Mouse (Mus musculus) heart, embryonic 13.5 days (tissue): ENCODE measurements around the gene Fgfr2. TPM values are rescaled to one million over a fixed set of nuclear protein-coding genes. Genes with fewer than 3 reads are reported as not detected.

Experiments
- ATAC-seq: fragments of 200-750 bp; cut with Nextera tagmentation; 2 replicates; pipeline ENCODE4 v1.8.0; 2017; ENCODE audit warnings: moderate TSS enrichment; ENCODE audit not compliant: insufficient number of reproducible peaks, low FRiP score, low TSS enrichment; ENCODE audit errors: extremely low read depth
- H3K27ac ChIP-seq: fragments of 300-500 bp; sonication (generic); replicated peaks from 2 replicates; pipeline ENCODE4 v1.5.1; 2015; ENCODE audit warnings: moderate library complexity, mild to moderate bottlenecking, inconsistent platforms
- H3K27me3 ChIP-seq: fragments of 300-500 bp; sonication (generic); replicated peaks from 2 replicates; pipeline ENCODE4 v1.6.1; 2015; ENCODE audit warnings: mild to moderate bottlenecking, inconsistent platforms
- H3K36me3 ChIP-seq: fragments of 300-500 bp; sonication (generic); 2 replicates; pipeline ENCODE4 v1.6.1; 2015; ENCODE audit warnings: mild to moderate bottlenecking, inconsistent platforms
- H3K4me1 ChIP-seq: fragments of 300-500 bp; sonication (generic); 2 replicates; pipeline ENCODE4 v1.6.1; 2015; ENCODE audit warnings: inconsistent platforms
- H3K4me2 ChIP-seq: fragments of 300-500 bp; sonication (generic); 2 replicates; pipeline ENCODE4 v1.6.1; 2015; ENCODE audit warnings: inconsistent platforms, mild to moderate bottlenecking, moderate library complexity
- H3K4me3 ChIP-seq: fragments of 300-500 bp; sonication (generic); 2 replicates; pipeline ENCODE4 v1.5.1; 2015; ENCODE audit warnings: moderate library complexity, mild to moderate bottlenecking, inconsistent platforms
- H3K9ac ChIP-seq: fragments of 300-500 bp; sonication (generic); 2 replicates; pipeline ENCODE4 v1.6.1; 2015; ENCODE audit warnings: inconsistent platforms, mild to moderate bottlenecking, moderate library complexity
- H3K9me3 ChIP-seq: fragments of 300-500 bp; sonication (generic); 2 replicates; pipeline ENCODE4 v1.6.1; 2016; ENCODE audit warnings: inconsistent platforms
- WGBS: fragments of 180-500 bp; shearing (Covaris S2); methylation state at CpG from one replicate; pipeline ENCODE4 v1.1.7; 2015; ENCODE audit warnings: mixed read lengths; 5-methylcytosine and 5-hydroxymethylcytosine counted together
- polyA plus RNA-seq: library from polyadenylated mRNA; unstranded; fragments of >200 nt; fragmentation: Nextera tagmentation; extraction: Ambion mirVana; gene quantifications from 2 replicates; pipeline ENCODE4 v1.2.1, GENCODE M21; 2015

Gene Fgfr2
- polyA plus RNA-seq, 1 experiment from 2014 or later, result 22.5 TPM

DNA sequence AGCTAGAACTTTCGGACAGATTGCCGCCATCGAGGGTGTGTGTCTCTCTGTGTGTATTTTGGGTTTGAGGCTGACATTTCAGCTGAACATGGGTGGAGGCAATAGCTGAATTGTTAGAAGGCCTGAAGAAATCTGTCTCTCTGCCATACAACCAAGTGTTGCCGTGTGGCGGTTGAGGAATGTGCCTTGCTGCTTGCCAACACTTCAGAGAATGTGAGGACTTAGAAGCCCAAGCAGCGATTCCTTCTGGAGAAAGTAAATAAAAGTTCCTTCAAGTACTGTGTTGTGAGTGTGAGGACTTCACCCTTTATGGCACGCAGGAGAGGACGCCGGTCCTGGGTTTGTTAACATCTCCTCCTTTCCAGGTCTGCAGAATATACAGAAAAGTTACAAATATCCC is 2482.5 kb downstream of the Fgfr2 start:
- ATAC-seq, result no peak
- 69% methylated on average over 9 of the region's 9 CpGs for WGBS
- H3K27ac ChIP-seq, result no peak overlapping the region

DNA sequence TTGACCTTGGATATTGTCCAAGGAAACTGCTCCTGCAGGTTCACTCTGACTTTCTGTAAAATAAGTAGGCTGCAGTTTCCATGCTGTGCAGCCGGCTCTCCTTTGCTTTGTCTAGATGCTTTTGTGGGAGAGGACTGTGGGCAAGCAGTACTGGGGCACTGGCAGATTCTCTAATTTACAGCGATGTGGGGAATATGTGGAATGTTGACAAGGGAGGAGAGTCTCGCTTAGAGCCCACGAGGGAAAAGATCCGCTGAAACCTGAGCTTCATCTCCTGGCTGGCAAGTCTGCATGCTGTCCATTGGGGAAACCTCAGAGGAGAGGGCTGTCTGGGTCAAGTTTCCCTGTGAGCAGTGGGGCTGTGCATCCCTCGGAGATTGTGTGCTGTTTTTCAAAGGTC is 2485.3 kb downstream of the Fgfr2 start:
- WGBS, result 36% methylated on average over 6 of the region's 6 CpGs
- Histone ChIP-seq H3K9ac (0 out of 2 replicates have a peak overlapping the region, but pooled peaks have one; percentile 37), H3K4me2 (no peak overlapping the region), H3K27ac (peak overlapping the region; percentile 38; the same call in 1 of the 2 replicates), H3K27me3 (no peaks in the 10 kb centered on the region), H3K36me3 (no peaks in the 10 kb centered on the region), H3K4me3 (no peak overlapping the region), H3K4me1 (peaks cover 41% of the 10 kb centered on the region), H3K9me3 (no peaks in the 10 kb centered on the region)
- no peak for ATAC-seq

More for the DNA sequence above, 2482.5 kb downstream of the Fgfr2 start:
- no peak overlapping the region for H3K4me2 ChIP-seq
- peaks cover 44% of the 10 kb centered on the region for H3K4me1 ChIP-seq
- H3K4me3 ChIP-seq, result no peak overlapping the region
- H3K36me3 ChIP-seq, result no peaks in the 10 kb centered on the region
- H3K9ac ChIP-seq, result no peak overlapping the region
- H3K27me3 ChIP-seq, result no peaks in the 10 kb centered on the region
- H3K9me3 ChIP-seq, result no peaks in the 10 kb centered on the region

DNA sequence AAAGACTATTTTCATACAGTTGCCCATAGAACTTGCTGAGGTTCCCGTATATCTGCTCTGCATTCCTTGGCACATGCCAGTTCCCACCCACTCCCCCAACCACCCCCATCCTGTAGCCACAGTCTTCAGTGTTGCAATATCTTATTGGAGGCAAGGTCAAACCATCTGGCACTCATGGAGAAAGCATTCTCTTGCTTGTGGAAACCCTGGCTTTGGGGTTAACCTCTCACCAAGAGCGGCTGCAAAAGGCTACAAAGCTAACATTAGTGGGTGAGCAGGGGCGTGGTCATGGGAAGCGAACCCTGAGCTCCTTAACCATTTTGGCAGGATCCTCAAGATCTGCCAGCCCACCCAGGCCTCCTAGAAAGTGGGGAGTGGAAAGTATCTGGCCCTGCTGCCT is 2486.2 kb downstream of the Fgfr2 start:
- peaks cover 47% of the 10 kb centered on the region for H3K4me1 ChIP-seq
- H3K4me3 ChIP-seq, result no peak overlapping the region
- no peak for ATAC-seq
- H3K27ac ChIP-seq, result no peak overlapping the region
- 76% methylated on average over 4 of the region's 4 CpGs for WGBS
- H3K27me3 ChIP-seq, result no peaks in the 10 kb centered on the region
- H3K9ac ChIP-seq, result no peak overlapping the region
- H3K9me3 ChIP-seq, result no peaks in the 10 kb centered on the region
- no peak overlapping the region for H3K4me2 ChIP-seq
- H3K36me3 ChIP-seq, result no peaks in the 10 kb centered on the region

DNA sequence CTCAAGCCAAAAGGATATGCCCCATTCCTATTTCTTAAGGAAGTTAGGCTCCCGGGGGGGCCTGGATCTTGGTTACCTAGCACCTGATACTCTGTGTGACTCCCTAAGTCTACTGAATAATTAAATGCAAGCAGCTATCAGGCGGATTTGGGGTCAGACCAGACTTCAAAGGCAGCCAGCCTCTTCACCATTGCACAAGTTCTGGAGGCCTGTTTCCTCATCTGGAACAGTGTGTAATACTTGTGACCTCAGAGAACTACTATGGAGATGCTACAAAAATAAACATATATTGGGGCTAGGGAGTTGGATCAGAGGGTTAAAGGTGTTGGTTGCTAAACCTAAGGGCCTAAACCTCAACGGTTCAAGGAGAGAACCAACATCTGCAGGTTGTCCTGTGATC is 2486.9 kb downstream of the Fgfr2 start:
- Histone ChIP-seq H3K4me3 (no peak overlapping the region), H3K4me2 (no peak overlapping the region)
- 72% methylated on average over 3 of the region's 3 CpGs for WGBS

DNA sequence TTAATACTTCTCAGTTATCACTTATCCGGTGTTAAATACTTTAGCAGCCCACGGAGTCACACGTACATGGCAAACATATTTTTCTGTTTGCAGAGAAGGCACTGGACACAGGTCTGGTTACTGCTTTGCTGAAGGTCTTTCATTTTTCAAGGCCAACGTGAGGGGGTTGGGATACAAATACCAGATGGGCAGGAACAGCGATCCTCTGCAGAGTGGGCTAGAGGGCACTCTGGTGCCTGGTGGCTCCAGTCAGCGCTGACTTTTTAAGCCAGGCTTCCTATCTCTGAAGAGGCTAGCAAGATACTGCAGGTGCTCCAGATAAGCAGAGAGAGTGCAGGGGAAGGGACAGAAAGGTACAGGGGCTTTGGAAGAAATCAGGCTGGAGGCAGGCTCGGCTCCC is 2487.9 kb downstream of the Fgfr2 start:
- WGBS, result 25% methylated on average over 7 of the region's 7 CpGs
- Histone ChIP-seq H3K36me3 (no peaks in the 10 kb centered on the region), H3K27ac (no peak overlapping the region), H3K4me1 (peaks cover 52% of the 10 kb centered on the region), H3K9ac (0 out of 2 replicates have a peak overlapping the region, but pooled peaks have one; percentile 4), H3K27me3 (no peaks in the 10 kb centered on the region), H3K9me3 (no peaks in the 10 kb centered on the region), H3K4me2 (no peak overlapping the region), H3K4me3 (no peak overlapping the region)
- ATAC-seq, result no peak

More for the DNA sequence above, 2486.9 kb downstream of the Fgfr2 start:
- H3K27ac ChIP-seq, result no peak overlapping the region
- no peak for ATAC-seq
- no peaks in the 10 kb centered on the region for H3K27me3 ChIP-seq
- peaks cover 54% of the 10 kb centered on the region for H3K4me1 ChIP-seq
- H3K9ac ChIP-seq, result no peak overlapping the region
- H3K9me3 ChIP-seq, result no peaks in the 10 kb centered on the region
- no peaks in the 10 kb centered on the region for H3K36me3 ChIP-seq

DNA sequence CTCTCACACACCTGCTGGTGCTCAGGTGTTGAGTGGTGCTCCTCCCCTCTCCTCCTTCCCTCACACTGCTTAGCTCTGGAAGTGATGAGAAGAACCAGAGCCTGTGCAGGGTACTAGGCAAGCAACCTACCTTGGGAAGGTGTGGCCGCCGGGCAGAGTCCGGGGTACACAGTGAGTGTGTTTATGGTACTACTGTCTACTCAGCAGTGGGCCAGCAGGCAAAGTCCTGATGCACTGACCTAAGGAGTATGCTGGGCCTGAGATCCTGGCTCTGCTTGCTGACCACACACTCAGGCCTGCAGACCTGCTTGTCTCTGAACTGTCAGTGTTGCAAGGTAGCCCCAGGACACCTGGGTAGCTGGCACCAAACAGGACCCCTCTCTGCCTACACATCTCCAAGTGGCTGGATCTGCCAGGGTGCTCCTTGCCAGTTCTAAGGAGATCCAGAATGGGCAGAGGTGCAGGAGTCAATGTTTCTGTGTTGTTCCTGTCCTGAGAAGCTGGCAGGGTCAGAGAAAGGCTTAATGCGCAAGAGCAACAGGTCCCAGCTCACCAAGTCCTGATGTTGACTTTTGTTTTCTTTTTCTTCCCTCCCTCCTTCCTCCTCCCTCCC is 2488.8 kb downstream of the Fgfr2 start:
- ATAC-seq, result no peak
- H3K9ac ChIP-seq, result no peak overlapping the region
- H3K4me2 ChIP-seq, result no peak overlapping the region
- H3K4me3 ChIP-seq, result no peak overlapping the region
- 79% methylated on average over 4 of the region's 4 CpGs for WGBS
- H3K4me1 ChIP-seq, result peaks cover 55% of the 10 kb centered on the region
- H3K27me3 ChIP-seq, result no peaks in the 10 kb centered on the region
- no peak overlapping the region for H3K27ac ChIP-seq
- no peaks in the 10 kb centered on the region for H3K36me3 ChIP-seq
- H3K9me3 ChIP-seq, result no peaks in the 10 kb centered on the region

DNA sequence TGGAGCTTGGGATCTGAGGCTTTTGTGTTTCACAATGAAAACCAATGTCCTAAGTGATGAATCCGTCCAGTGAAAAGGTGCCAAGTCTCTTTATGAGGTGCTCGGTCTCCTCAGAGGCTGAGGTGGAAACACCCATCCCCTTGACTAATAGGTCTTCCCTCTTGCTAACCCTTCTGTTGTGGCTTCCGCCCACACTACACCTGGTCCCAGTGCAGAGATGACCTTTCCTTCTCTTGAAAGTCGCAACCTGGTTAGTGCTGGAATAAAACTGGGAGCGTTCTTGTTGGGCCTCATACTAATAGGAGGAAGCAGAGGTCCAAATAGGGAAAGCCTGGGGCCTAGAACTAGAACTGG is 2490.8 kb downstream of the Fgfr2 start:
- no peaks in the 10 kb centered on the region for H3K27me3 ChIP-seq
- WGBS, result 89% methylated on average over 5 of the region's 5 CpGs
- no peak overlapping the region for H3K4me3 ChIP-seq
- no peak overlapping the region for H3K4me2 ChIP-seq
- peaks cover 59% of the 10 kb centered on the region for H3K4me1 ChIP-seq
- H3K27ac ChIP-seq, result peak overlapping the region; percentile 56; the same call in 1 of the 2 replicates
- no peaks in the 10 kb centered on the region for H3K36me3 ChIP-seq
- H3K9ac ChIP-seq, result no peak overlapping the region
- no peaks in the 10 kb centered on the region for H3K9me3 ChIP-seq
- no peak for ATAC-seq

DNA sequence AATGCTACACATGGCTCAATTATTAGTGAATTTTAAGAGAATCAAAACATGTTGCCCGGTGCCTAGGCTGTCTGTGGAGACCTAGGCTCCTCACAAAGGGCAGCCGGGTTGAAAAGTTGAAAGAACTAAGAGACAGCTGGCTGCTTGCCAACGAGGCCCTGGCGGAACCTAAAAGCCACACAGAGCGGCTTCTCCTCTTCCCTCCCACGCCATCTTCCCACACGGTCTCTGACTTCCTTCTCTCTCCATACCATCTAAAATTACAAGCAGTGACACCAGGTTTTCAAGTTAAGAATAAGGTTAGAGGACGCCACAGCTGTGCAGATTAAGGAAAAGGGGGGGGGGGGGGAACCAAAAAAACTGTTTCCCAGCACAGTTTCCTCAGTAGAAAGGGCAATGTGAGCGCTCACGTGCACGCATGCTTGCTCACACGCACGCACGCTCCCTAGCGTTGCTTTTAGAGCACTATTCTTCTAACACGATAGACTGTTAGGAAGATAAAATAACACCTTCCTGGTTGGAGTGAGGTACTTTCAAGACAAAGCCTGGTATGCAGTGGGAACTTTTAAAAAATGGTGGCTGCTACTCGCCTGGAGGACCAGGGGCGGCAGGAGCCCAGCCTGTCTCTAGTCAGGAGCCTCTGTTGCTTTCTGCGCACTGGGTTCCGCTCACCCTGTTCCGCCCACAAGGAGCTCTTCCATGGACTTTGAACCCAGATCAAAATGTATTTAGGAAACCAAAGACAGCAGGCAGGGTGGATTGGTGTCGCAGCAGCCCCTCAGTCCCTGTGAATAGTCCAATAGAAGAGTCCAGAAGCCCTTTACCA is 2491.4 kb downstream of the Fgfr2 start:
- no peak for ATAC-seq
- 48% methylated on average over 22 of the region's 22 CpGs for WGBS
- H3K4me2 ChIP-seq, result peak overlapping the region; percentile 0; the same call in 1 of the 2 replicates

DNA sequence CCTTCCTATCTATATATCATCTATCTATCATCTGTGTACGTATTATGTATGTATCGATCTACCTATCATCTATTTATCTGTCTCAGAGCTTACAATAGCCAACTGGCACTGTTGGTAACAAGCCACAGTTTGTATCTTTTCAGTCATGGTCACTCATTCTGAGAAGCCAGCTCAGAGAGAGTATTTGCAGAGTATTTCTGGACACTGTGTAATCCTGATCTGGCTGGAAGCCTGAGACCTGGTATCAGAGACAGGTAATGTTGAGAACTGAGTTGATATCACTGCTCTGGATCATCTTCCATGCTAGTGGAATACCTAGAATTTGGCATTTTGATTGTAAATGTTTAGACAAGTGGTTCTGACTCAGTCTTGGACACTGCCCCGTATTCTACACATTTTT is 2492.2 kb downstream of the Fgfr2 start:
- no peaks in the 10 kb centered on the region for H3K9me3 ChIP-seq
- H3K27me3 ChIP-seq, result no peaks in the 10 kb centered on the region
- H3K36me3 ChIP-seq, result no peaks in the 10 kb centered on the region
- H3K4me1 ChIP-seq, result peaks cover 58% of the 10 kb centered on the region
- 86% methylated on average over 3 of the region's 3 CpGs for WGBS
- ATAC-seq, result no peak
- no peak overlapping the region for H3K4me3 ChIP-seq
- no peak overlapping the region for H3K27ac ChIP-seq
- H3K9ac ChIP-seq, result no peak overlapping the region
- no peak overlapping the region for H3K4me2 ChIP-seq

More for the DNA sequence above, 2491.4 kb downstream of the Fgfr2 start:
- no peak overlapping the region for H3K4me3 ChIP-seq
- peaks cover 53% of the 10 kb centered on the region for H3K4me1 ChIP-seq
- no peak overlapping the region; the same call in 1 of the 2 replicates for H3K9ac ChIP-seq
- H3K9me3 ChIP-seq, result no peaks in the 10 kb centered on the region
- H3K27ac ChIP-seq, result peak overlapping the region; percentile 56
- H3K36me3 ChIP-seq, result no peaks in the 10 kb centered on the region
- no peaks in the 10 kb centered on the region for H3K27me3 ChIP-seq

DNA sequence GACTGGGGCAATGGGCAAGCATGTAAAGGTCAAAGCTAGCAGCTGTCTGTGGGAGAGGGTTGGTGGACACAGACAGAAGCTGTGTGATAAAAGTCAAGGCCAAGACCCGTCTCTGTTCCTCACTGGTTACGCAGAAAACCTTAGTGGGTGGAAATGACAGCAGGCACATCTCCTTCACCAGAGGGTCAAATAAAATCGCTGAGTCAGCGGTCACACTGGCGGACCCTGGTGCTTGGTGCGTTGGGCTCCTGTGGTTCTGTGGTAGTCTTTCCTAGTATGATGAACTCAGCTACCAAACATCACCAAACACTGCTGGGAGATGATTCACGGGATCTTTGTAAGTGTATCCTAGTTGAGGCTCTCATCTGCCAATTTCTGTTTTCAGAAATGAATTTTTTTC is 2493.2 kb downstream of the Fgfr2 start:
- 84% methylated on average over 7 of the region's 7 CpGs for WGBS
- H3K4me1 ChIP-seq, result peaks cover 56% of the 10 kb centered on the region
- H3K9ac ChIP-seq, result no peak overlapping the region
- no peaks in the 10 kb centered on the region for H3K9me3 ChIP-seq
- H3K27ac ChIP-seq, result no peak overlapping the region
- no peaks in the 10 kb centered on the region for H3K36me3 ChIP-seq
- no peak overlapping the region for H3K4me2 ChIP-seq
- 0 out of 2 replicates have a peak, but pooled peaks cover 5% of the 10 kb centered on the region for H3K27me3 ChIP-seq
- ATAC-seq, result no peak
- no peak overlapping the region for H3K4me3 ChIP-seq

DNA sequence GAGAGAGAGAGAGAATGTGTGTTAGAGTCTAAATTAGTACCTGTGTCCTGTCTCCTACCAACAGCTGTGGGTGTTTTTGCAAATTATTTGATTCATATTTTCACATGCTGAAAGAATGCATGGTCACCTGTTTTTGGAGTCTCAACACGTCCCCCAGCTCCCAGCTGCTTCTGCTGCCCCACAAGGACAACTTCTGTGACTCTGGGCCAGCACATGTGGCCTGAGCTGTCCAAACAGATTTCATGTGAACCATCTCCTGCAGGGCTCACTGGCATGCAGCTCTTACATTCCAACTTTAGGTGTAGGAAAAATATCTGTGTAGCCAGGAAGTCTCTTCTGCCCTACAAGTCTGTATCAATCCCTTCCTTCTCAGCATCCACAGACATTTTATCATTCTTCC is 2494.5 kb downstream of the Fgfr2 start:
- H3K4me1 ChIP-seq, result peaks cover 48% of the 10 kb centered on the region
- H3K9me3 ChIP-seq, result no peaks in the 10 kb centered on the region
- 0 out of 2 replicates have a peak, but pooled peaks have one; percentile 17 for ATAC-seq
- no peak overlapping the region for H3K4me3 ChIP-seq
- WGBS, result 13% methylated on average over 1 of the region's 1 CpGs
- H3K4me2 ChIP-seq, result no peak overlapping the region
- H3K9ac ChIP-seq, result 0 out of 2 replicates have a peak overlapping the region, but pooled peaks have one; percentile 14
- H3K27ac ChIP-seq, result peak overlapping the region; percentile 80
- no peaks in the 10 kb centered on the region for H3K36me3 ChIP-seq
- peaks cover 12% of the 10 kb centered on the region for H3K27me3 ChIP-seq
